Mouse (Mus musculus): ENCODE data around the gene Catsper3. TPM values are rescaled to one million over a fixed set of nuclear protein-coding genes. Genes with fewer than 3 reads are reported as not detected.

The Catsper3 gene
- total and polyA plus RNA-seq, 3 experiments = not detected

- Histone ChIP-seq H3K9me3 (replicated peaks) (no peaks in the 10 kb centered on the region), H3K4me3 (ENCODE audit: low read depth, low read length) (no peak overlapping the region), H3K36me3 (replicated peaks) (no peaks in the 10 kb centered on the region), H3K4me1 (ENCODE audit: insufficient read depth, low read depth, low read length) (no peaks in the 10 kb centered on the region), H3K27me3 (ENCODE audit: insufficient read depth, low read length) (peaks cover 9% of the 10 kb centered on the region)
- ATAC-seq (ENCODE audit: extremely low read depth, insufficient number of reproducible peaks, low FRiP score, poor library complexity, severe bottlenecking) (no peak), DNase-seq (ENCODE audit: low spot score) (no peak)
- TF ChIP-seq GATA1 (IDR thresholded peaks at IDR 0.05; ENCODE audit: borderline replicate concordance, low read length) (no peak), GATA2 (IDR thresholded peaks at IDR 0.05; ENCODE audit: borderline replicate concordance, low read depth, low read length) (no peak), POLR2AphosphoS5 (IDR thresholded peaks at IDR 0.05; ENCODE audit: insufficient replicate concordance, low read depth, low read length) (no peak), TAL1 (conservative IDR thresholded peaks at IDR 0.05; ENCODE audit: low read depth, low read length) (no peak), CTCF (IDR thresholded peaks at IDR 0.05; ENCODE audit: low read depth, low read length) (no peak)
Observed at GRCm38 (mm10) chr13:55809041-55809623, 24.8 kb downstream of the Catsper3 start.

DNA sequence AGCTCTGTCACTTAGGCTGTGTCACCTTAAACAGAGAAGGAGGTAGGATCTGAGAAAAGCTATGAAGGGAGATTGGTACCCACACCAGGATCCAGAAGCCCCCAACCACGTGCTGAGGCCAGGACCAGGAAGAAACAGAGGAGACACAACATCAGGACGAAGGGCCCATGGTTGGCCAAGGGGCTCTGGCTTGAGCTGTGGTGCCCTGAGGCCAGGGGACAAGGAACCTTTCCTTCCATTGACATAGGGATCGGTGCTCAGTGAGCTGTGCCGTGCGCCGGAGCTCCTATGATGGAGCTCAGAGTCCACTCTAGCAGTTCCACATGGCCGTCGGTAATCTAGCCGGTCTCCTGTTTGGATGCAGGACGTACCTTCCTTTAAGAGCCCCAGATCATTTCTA lies 25.3 kb downstream of the Catsper3 start:
- no peaks in the 10 kb centered on the region for H3K36me3 ChIP-seq (replicated peaks)
- H3K9me3 ChIP-seq (replicated peaks) = no peaks in the 10 kb centered on the region
- H3K4me1 ChIP-seq (ENCODE audit: insufficient read depth, low read depth, low read length) = no peaks in the 10 kb centered on the region
- ATAC-seq (ENCODE audit: extremely low read depth, insufficient number of reproducible peaks, low FRiP score, poor library complexity, severe bottlenecking) (no peak), DNase-seq (ENCODE audit: low spot score) (no peak)
- no peak overlapping the region for H3K4me3 ChIP-seq (ENCODE audit: low read depth, low read length)
- peaks cover 7% of the 10 kb centered on the region for H3K27me3 ChIP-seq (ENCODE audit: insufficient read depth, low read length)
- TF ChIP-seq GATA2 (IDR thresholded peaks at IDR 0.05; ENCODE audit: borderline replicate concordance, low read depth, low read length) (no peak), POLR2AphosphoS5 (IDR thresholded peaks at IDR 0.05; ENCODE audit: insufficient replicate concordance, low read depth, low read length) (no peak), CTCF (IDR thresholded peaks at IDR 0.05; ENCODE audit: low read depth, low read length) (no peak), GATA1 (IDR thresholded peaks at IDR 0.05; ENCODE audit: borderline replicate concordance, low read length) (no peak), TAL1 (conservative IDR thresholded peaks at IDR 0.05; ENCODE audit: low read depth, low read length) (no peak)

GRCm38 (mm10) chr13:55810947-55811346 lies 26.6 kb downstream of the Catsper3 start:
- Histone ChIP-seq H3K9me3 (replicated peaks) (no peaks in the 10 kb centered on the region), H3K4me1 (ENCODE audit: insufficient read depth, low read depth, low read length) (no peaks in the 10 kb centered on the region)
- no peak for DNase-seq (ENCODE audit: low spot score)

GRCm38 (mm10) chr13:55813490-55814016 lies 29.2 kb downstream of the Catsper3 start:
- no peak for TF ChIP-seq TAL1 (conservative IDR thresholded peaks at IDR 0.05; ENCODE audit: low read depth, low read length)
- TF ChIP-seq POLR2AphosphoS5 (IDR thresholded peaks at IDR 0.05; ENCODE audit: insufficient replicate concordance, low read depth, low read length) = no peak
- no peak for TF ChIP-seq CTCF (IDR thresholded peaks at IDR 0.05; ENCODE audit: low read depth, low read length)
- no peak for TF ChIP-seq GATA1 (IDR thresholded peaks at IDR 0.05; ENCODE audit: borderline replicate concordance, low read length)
- TF ChIP-seq GATA2 (IDR thresholded peaks at IDR 0.05; ENCODE audit: borderline replicate concordance, low read depth, low read length) = no peak
- peaks cover 4% of the 10 kb centered on the region; the same call in 1 of the 2 replicates for H3K27me3 ChIP-seq (ENCODE audit: insufficient read depth, low read length)
- no peak overlapping the region for H3K4me3 ChIP-seq (ENCODE audit: low read depth, low read length)
- DNase-seq (ENCODE audit: low spot score) = no peak
- no peak for ATAC-seq (ENCODE audit: extremely low read depth, insufficient number of reproducible peaks, low FRiP score, poor library complexity, severe bottlenecking)
- H3K4me1 ChIP-seq (ENCODE audit: insufficient read depth, low read depth, low read length) = no peaks in the 10 kb centered on the region
- no peaks in the 10 kb centered on the region for H3K36me3 ChIP-seq (replicated peaks)
- H3K9me3 ChIP-seq (replicated peaks) = no peaks in the 10 kb centered on the region

More at GRCm38 (mm10) chr13:55810947-55811346, 26.6 kb downstream of the Catsper3 start:
- H3K36me3 ChIP-seq (replicated peaks) = no peaks in the 10 kb centered on the region
- no peak overlapping the region for H3K4me3 ChIP-seq (ENCODE audit: low read depth, low read length)
- peaks cover 5% of the 10 kb centered on the region; the same call in 1 of the 2 replicates for H3K27me3 ChIP-seq (ENCODE audit: insufficient read depth, low read length)
- no peak for ATAC-seq (ENCODE audit: extremely low read depth, insufficient number of reproducible peaks, low FRiP score, poor library complexity, severe bottlenecking)
- no peak for TF ChIP-seq CTCF (IDR thresholded peaks at IDR 0.05; ENCODE audit: low read depth, low read length)
- no peak for TF ChIP-seq GATA2 (IDR thresholded peaks at IDR 0.05; ENCODE audit: borderline replicate concordance, low read depth, low read length)
- no peak for TF ChIP-seq GATA1 (IDR thresholded peaks at IDR 0.05; ENCODE audit: borderline replicate concordance, low read length)
- TF ChIP-seq TAL1 (conservative IDR thresholded peaks at IDR 0.05; ENCODE audit: low read depth, low read length) = no peak
- no peak for TF ChIP-seq POLR2AphosphoS5 (IDR thresholded peaks at IDR 0.05; ENCODE audit: insufficient replicate concordance, low read depth, low read length)

DNA sequence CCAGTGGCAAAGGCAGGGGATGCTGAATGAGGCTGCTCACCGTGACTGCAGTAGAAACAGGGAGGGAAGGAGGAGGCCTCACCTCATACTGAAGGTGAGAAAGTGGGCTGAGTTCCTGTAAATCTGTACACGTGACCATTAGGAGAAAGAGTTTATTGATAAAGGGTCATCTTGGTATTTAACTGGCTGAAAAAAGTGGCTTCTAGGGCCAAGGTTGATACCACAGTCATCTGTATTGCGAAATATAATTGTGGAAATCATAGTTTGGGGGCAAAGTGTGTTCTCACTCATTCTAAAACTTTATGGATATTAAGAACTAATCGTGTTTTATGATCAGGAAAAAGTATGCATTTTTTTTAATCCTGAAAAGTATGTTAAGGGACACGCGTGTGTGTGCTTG lies 30.5 kb downstream of the Catsper3 start:
- peaks cover 2% of the 10 kb centered on the region; the same call in 1 of the 2 replicates for H3K27me3 ChIP-seq (ENCODE audit: insufficient read depth, low read length)
- DNase-seq (ENCODE audit: low spot score) (no peak), ATAC-seq (ENCODE audit: extremely low read depth, insufficient number of reproducible peaks, low FRiP score, poor library complexity, severe bottlenecking) (no peak)
- no peak overlapping the region for H3K4me3 ChIP-seq (ENCODE audit: low read depth, low read length)
- H3K9me3 ChIP-seq (replicated peaks) = no peaks in the 10 kb centered on the region
- no peaks in the 10 kb centered on the region for H3K4me1 ChIP-seq (ENCODE audit: insufficient read depth, low read depth, low read length)
- no peaks in the 10 kb centered on the region for H3K36me3 ChIP-seq (replicated peaks)
- TF ChIP-seq CTCF (IDR thresholded peaks at IDR 0.05; ENCODE audit: low read depth, low read length) = no peak
- no peak for TF ChIP-seq POLR2AphosphoS5 (IDR thresholded peaks at IDR 0.05; ENCODE audit: insufficient replicate concordance, low read depth, low read length)
- TF ChIP-seq GATA1 (IDR thresholded peaks at IDR 0.05; ENCODE audit: borderline replicate concordance, low read length) = no peak
- TF ChIP-seq TAL1 (conservative IDR thresholded peaks at IDR 0.05; ENCODE audit: low read depth, low read length) = no peak
- TF ChIP-seq GATA2 (IDR thresholded peaks at IDR 0.05; ENCODE audit: borderline replicate concordance, low read depth, low read length) = no peak

GRCm38 (mm10) chr13:55822499-55822898 lies 38.1 kb downstream of the Catsper3 start:
- H3K4me1 ChIP-seq (ENCODE audit: insufficient read depth, low read depth, low read length) = no peaks in the 10 kb centered on the region; the same call in 1 of the 2 replicates
- H3K27me3 ChIP-seq (ENCODE audit: insufficient read depth, low read length) = peaks cover 21% of the 10 kb centered on the region
- ATAC-seq (ENCODE audit: extremely low read depth, insufficient number of reproducible peaks, low FRiP score, poor library complexity, severe bottlenecking) = no peak
- H3K9me3 ChIP-seq (replicated peaks) = no peaks in the 10 kb centered on the region
- H3K4me3 ChIP-seq (ENCODE audit: low read depth, low read length) = no peak overlapping the region
- no peaks in the 10 kb centered on the region for H3K36me3 ChIP-seq (replicated peaks)
- DNase-seq (ENCODE audit: low spot score) = no peak
- TF ChIP-seq GATA1 (IDR thresholded peaks at IDR 0.05; ENCODE audit: borderline replicate concordance, low read length) (no peak), POLR2AphosphoS5 (IDR thresholded peaks at IDR 0.05; ENCODE audit: insufficient replicate concordance, low read depth, low read length) (no peak), GATA2 (IDR thresholded peaks at IDR 0.05; ENCODE audit: borderline replicate concordance, low read depth, low read length) (no peak), CTCF (IDR thresholded peaks at IDR 0.05; ENCODE audit: low read depth, low read length) (no peak), TAL1 (conservative IDR thresholded peaks at IDR 0.05; ENCODE audit: low read depth, low read length) (no peak)
